Mouse (Mus musculus) CD4-positive, CD25-positive, alpha-beta regulatory T cell, adult 2 months (primary cell): ENCODE data around the gene Tppp3.

Experiments
- DNase-seq: peaks from one replicate; pipeline ENCODE4 v3.0.0-alpha.2; 2012; ENCODE audit warnings: low read depth, low spot score

Gene Tppp3

GRCm38 (mm10) chr8:105484392-105484791 is 13.1 kb upstream of the Tppp3 start:
- DNase-seq: peak; percentile 24

- DNase-seq: no peak
Measured at GRCm38 (mm10) chr8:105484030-105484368, 12.7 kb upstream of the Tppp3 start.

DNA sequence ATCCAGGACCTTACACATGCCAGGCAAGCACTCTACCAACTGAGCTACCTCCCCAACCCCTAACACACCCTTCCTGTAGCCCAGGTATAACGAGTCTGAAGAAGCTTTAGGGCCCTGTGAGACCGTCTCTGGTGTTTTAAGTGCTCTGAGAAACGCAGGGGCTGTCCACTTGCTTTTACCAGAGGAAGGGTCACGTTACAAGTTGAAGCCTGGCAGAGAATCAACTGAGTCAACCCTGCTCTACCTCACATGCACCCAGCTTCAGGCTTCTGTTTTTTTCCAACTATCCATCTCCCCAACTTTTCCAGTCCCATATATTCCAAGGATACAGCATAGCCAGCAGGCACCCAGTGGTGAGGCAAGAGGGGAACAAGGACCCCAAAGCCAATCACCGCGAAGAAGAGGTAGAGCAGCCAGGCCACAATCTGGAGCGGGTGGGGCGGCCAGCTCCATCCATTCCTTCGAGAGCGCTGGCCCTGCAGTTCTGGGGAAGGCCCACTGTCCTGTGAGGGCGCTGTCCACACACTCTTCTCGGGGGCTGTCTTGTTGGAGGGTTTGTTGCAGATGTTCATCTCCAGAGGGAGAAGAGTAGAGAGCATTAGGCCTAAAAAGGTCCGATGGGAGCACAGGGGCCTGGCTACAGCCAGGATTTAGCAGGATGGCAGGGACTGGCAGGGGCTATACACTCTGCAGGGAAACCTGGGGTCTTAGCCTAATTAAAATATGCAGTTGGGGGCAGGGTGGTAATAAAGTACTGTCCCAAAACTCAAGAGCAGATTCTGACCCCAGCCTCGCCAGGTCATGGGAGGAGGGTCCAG is 12.1 kb upstream of the Tppp3 start:
- no peak for DNase-seq

- no peak for DNase-seq
Measured at GRCm38 (mm10) chr8:105482123-105482522, 10.8 kb upstream of the Tppp3 start.

DNA sequence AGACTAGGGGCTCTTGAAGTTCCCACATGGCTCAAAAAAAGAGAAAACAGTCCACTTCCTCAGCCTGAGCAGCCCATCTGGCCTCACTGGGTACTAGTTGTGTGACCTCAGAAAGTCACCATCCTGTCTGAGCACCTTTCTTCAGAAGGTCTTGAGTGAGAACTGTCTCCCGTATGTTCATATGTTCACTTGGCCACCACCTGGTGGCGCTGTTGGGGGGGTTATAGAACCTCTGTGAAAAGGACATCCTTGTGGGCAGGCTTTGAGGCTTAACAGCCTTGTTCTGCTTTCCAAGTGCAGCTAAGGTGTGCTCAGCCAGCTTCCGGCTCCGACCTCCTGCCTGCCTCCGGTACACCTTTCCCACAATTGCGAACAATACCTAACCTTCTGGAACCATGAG is 10.1 kb upstream of the Tppp3 start:
- peak; percentile 38 for DNase-seq

- DNase-seq: no peak
Measured at GRCm38 (mm10) chr8:105481013-105481412, 9.7 kb upstream of the Tppp3 start.

DNA sequence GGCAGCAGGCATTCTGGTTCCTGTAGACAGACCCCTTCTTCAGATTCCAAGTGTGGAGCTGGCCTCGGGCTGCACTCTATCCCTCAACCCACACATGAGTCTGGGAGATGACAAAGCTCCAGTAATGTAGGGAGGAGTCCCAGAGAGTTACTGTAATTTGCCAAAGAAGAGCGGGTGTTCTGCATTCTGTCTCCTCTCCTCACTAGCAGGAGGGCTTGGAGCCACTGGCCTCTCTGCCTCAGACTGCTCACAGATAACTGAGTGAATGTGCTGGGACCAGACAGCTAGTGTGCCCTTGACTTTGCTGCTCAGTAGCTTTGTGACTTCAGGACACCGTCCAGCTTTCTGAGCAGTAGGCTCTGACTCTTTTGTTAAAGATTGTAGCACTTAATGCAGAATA is 6.5 kb upstream of the Tppp3 start:
- no peak for DNase-seq

GRCm38 (mm10) chr8:105476628-105477413 is 5.5 kb upstream of the Tppp3 start:
- DNase-seq: peak; percentile 26

DNA sequence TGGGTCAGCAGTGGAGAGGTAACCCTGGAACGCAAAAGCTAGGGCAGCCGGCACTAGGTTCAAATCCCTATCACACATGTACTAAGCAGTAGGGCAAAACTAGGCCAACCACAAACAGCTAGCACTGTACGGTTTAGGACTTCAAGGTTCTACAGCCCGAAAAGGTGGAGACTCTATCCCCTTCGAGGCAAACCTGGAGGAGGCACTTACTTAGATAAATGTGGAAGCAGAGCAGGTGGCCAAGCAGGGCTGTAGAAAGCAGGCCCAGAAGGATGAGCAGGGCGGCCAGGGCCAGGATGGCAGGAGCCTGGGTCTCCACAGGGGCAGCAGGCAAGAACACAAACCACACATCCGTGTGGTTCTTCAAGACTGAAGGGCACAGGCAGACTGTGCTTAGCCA is 4.8 kb upstream of the Tppp3 start:
- no peak for DNase-seq

DNA sequence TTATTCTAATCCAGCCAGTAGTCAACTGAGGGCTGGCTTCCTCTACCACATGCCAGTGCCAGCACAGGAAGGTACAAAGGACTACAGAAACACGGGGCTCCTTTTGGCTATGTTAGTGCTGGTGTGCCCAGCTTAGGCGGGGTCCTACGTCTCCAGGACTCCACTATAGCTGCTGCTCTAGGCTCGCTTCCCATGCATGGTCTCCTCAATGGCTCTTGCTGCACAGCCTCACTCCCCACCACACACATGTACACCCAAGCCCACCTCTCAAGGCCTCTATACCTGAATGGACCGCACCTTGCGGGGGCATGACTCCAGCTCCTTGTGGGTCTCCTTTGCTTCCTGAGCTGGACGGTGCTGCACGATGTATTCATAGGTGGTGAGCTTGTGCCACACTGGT is 4.4 kb upstream of the Tppp3 start:
- no peak for DNase-seq

DNA sequence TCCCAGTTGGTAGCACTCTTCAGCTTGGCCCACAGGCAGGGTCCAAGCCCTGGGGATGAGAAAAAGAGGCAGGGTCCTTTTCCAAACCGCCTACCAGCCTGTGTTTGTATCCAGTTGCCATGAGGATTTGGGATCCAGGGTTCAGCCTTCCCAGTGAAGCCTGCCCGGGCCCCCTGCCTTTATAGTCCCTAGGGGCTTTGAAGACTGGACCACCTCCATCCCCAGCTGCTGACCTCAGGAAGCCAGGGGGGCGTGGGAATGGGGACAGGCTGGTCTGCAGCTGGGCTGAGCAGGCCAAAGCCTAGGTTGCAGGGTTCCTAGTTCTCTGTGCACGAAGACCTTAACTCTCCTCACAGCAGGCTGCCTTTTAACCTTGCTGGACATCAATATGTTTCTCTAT is 3.9 kb upstream of the Tppp3 start:
- DNase-seq: no peak

DNA sequence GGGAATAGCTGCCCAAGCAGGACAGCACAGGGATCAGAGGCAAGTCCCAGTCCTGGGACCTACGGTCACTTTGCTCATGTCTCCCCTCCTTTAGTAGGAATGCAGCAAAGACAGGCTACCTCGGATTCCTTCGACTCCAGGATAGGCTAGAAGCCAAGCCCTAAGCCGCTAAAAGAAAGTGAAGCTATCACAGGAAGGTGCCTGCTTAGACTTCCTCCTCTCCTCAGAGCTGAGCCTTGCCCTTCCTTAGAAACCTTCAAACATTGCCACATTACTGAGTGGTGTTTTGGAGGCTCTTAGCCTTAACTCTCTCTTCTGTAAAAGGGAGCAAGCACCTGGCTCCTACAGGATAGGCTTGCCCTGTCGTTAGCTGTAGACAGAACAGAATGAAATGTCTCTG is 3.4 kb upstream of the Tppp3 start:
- no peak for DNase-seq

DNA sequence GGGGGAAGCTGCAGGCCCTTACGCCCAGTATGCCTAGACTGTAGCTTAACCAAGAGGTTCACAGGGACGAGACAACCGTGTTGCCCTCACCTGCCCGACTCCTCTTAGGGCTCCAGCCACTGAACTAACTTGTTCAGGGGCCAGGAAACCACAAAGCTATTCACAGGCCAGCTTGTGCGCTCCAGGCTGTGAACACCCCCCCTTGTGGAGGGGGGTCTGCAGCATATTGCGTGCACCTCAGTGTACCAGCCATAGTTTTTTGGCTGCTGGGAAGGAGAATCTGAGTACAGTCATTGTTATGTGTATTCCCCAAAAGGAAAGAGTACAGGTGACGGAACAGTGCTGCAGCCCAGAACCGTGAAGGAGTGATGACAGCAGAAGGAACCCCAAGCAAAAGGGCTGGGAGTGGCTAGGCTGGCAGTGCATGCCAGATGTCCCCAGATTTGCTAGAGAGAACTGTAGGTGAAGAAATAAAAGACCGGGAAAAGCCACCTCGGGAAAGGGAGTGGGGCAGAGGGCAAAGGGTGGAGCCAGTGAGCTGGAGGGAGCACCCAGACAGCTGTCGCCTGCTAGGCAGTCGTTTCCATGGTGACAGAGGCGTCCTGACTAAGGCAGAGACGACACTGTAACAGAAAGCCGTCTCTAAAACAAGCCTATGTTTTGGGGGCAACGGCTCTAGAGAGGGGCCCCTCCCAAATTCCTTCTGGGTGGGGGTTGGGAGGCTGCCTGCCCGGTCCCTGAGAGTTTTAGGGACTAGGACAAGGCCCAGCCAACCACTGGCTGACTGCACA is 2.7 kb upstream of the Tppp3 start:
- no peak for DNase-seq

DNA sequence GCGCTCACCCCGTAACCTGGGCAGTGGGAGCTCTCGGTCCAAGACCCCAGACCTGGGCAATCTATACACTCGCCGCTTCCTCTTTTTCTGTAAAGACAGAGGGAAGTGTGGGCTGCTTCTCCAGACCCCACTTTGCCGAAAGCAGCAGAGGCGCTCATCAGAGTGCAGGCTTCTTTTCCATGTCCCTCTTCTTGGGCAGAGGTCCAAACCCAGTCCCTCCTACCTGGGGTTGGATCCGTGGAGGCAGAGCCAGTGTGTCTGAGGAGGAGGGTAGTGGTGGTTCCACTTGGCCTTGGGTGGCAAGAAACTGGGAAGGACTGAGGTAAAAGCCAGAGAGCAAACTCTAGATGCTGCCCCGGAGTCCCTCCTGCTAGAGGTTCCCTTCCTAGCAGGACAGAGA is 1.7 kb upstream of the Tppp3 start:
- no peak for DNase-seq

DNA sequence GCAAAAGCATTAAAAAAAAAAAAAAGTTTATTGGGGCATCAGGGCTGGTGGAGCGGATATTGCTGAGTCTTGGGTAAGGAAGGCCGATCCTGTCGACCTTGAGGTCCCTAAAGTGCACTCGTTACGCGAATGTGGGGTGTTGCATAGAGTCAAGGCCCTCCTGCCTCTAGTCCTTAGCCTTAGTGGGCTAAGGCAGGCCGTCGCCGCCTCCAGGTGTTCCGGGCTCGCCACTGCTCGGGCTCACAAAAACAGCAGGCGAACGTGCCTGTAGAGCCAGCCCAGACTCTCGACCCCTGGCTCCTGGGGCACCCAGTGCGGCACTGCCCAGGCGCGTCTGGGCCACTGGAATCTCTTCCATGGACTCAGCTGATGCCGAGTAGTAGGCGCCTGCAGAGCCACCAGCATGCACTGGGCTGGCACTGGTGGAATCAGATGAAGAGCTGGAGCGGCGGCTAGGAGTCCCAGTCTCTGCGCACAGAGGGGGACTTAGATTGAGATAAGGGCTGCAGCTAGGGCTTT is 1.1 kb upstream of the Tppp3 start:
- DNase-seq: no peak

DNA sequence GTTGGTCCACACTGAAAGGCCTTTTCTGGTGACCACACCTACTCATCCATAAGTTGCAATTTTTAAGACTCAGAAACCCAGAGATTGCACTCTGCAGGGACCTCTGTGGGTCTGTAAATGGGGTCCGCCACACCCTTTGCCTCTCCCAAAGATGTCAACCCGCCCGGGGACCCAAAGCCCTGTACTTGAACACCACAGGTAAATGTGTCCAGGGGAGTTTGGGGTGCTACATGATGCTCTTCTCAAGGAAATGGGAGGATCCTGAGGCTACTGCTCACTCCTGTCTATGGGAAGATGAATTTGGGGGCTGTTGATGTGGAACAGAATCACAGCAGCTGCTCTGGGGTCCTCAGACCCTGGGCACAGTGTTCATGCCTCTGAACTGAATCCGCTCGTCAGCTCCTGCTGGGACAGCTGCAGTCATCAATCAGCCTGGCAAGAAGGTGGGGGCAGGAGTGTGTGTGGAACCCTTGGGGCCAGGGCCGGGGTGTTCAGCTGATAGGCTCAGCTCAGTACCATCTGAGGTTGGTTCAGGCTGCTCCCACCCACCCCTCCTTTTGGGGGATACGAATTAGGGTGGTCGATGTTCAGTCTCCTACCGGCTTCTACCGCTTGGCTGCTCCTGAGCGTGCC is 529 bp downstream of the Tppp3 start:
- no peak for DNase-seq

DNA sequence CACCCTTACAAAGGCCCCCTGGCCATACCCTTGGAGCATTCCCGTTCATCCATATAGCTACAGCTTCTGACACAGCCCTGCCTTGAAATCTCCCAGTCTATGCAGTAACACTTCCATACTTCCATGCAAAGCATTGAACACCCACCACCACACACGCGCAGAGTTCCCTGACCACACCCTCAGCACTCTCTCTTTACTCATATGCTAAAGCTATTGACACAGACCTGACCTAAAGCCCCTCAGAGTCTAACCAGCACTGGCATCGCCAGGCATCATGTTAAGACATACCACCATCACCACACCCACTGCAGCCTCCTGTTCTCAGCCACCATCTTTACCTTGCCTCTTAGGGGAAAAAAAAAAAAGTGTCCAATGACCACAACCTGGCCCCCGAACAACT is 1.1 kb downstream of the Tppp3 start:
- DNase-seq: no peak

- no peak for DNase-seq
Measured at GRCm38 (mm10) chr8:105469816-105470215, 1.5 kb downstream of the Tppp3 start.

DNA sequence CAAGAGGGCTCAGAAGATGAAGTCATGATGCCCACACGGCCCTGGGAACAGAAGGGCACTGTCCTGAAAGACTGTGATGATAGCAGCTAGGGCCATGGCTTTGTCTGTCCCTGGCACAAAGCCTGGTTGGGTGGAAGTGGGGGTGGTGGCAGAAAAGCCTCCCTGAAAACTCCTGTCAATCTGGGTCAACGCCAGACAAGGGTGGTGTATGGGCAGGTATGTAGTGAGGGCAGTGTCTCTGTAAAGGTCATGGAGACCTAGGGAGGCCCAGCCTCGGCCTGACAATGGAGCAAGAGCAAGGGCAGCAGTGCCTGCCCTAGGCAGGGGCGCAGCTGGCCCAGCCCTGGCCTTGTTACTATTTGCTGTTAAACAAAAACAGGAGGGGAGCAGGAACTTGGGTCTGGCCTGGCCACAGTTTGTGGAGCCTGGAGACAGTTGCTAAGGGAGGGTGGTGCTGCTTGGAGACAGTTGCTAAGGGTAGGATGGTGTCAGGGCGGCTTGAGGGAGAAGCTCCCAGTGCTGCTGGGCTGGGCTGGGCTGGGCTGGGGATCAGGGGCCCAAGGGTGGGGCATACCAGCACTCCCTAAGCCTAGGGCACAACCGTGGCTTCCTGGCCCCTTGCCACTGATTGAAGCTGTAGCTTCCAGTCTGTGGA is 2.2 kb downstream of the Tppp3 start:
- no peak for DNase-seq

GRCm38 (mm10) chr8:105468002-105468720 is 3.2 kb downstream of the Tppp3 start:
- no peak for DNase-seq
